Mouse (Mus musculus): Measurements from ENCODE around the gene Xrra1.
A peak's percentile ranks its signal among the peaks of the same experiment; 100 is the strongest.
"Not testable (repeated sequence)": the region's sequence is repeated elsewhere in the genome, so short reads cannot be mapped to it uniquely, and the experiment has no call there.

Xrra1 gene

DNA sequence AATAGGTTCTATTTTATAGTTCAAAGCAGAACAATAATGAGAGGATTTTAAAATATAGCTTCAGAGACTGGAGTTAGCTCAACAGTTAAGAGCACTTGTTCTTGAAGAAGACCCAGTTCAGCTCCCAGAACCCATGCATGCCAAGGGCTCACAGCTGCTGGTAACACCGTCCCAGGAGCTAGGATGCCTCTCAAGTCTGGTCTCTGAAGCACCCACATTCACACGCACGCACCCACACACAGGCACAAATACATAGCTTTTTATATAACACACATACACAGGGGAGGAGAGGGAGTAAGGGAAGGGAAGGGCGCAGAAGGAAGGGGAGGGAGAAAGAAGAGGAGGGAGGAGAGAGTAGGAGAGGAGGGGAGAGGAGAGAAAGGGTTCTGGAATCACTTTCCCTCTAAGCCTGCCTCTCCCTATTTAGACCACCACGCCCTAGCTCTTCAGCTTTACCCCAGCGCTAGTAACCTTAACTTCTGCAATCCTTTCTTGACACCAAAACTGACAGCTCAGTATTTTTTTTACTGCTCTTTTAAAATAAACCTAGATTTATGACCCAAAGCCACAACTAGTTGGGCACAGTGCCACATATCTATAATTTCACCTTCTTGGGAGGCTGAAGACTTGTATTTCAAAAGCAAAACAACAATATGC, 94.7 kb downstream of the Xrra1 start:
- no peak for DNase-seq (ENCODE audit: low spot score)

GRCm38 (mm10) chr7:99954212-99954611, 95.3 kb downstream of the Xrra1 start:
- DNase-seq (ENCODE audit: low spot score), result no peak

DNA sequence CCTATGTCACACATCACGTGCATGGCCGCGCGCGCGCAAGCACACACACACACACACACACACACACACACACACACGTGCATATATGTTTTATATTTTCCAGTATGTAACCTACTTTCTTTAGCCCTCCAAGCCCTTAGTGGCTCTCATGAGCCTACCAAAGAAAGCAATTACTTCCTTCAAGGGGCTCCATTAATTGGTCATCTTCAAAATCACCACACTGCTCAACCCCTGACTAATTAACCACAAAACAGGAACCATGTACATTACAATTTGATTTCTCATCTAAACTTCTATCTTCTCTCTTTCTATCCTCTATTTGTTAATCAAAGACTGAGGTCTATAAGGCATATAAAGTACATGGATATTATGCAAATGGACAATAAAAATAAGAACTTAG, 97.2 kb downstream of the Xrra1 start:
- DNase-seq (ENCODE audit: low spot score), result no peak

GRCm38 (mm10) chr7:99957226-99957965, 98.5 kb downstream of the Xrra1 start:
- DNase-seq (ENCODE audit: low spot score), result no peak

GRCm38 (mm10) chr7:99960571-99960970, 101.7 kb downstream of the Xrra1 start:
- not testable (repeated sequence) for DNase-seq (ENCODE audit: low spot score)

GRCm38 (mm10) chr7:99961518-99961917, 102.6 kb downstream of the Xrra1 start:
- no peak for DNase-seq (ENCODE audit: low spot score)

GRCm38 (mm10) chr7:99962536-99963236, 103.8 kb downstream of the Xrra1 start:
- no peak for DNase-seq (ENCODE audit: low spot score)

- DNase-seq (ENCODE audit: low spot score), result no peak
Observed at GRCm38 (mm10) chr7:99963237-99963860, 104.4 kb downstream of the Xrra1 start.

DNA sequence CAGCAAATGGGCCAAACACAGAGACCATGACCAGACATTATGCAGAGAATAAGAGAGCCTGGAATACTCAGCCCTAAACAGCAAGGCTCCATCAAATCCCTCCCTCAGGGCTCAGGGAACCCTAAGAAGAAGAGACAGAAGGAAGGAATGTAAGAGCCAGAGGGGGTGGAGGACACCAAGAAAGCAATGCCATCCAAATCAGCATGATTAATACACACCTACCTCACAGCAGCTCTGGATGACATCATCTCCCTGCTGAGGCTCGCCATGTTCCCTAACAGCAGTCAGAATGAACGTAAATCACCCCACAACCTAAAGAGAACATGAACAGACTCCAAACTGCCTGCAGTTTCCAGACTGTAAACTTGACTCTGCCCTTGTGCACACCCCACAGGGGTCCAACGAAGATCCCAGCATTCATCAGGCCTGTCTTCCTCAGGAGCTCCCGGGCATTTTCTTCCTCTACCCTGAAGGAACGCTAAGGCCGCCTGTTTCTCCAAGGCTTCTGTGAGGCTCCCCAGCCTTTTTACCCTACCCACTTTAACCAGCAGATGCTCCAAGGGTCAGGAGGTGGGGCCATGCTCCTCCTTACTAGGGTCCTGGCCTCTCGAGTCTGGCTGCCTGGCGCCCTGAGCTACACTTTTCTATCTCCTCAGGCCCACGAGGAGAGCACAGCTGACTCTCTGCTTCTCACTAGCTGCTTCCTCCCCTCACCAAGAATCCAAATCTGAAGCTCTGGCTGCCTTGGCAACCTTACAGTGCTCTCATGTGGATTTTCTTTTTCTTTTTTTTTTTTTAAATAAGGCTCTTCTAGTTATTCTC, 106.3 kb downstream of the Xrra1 start:
- peak; percentile 38 for DNase-seq (ENCODE audit: low spot score)

DNA sequence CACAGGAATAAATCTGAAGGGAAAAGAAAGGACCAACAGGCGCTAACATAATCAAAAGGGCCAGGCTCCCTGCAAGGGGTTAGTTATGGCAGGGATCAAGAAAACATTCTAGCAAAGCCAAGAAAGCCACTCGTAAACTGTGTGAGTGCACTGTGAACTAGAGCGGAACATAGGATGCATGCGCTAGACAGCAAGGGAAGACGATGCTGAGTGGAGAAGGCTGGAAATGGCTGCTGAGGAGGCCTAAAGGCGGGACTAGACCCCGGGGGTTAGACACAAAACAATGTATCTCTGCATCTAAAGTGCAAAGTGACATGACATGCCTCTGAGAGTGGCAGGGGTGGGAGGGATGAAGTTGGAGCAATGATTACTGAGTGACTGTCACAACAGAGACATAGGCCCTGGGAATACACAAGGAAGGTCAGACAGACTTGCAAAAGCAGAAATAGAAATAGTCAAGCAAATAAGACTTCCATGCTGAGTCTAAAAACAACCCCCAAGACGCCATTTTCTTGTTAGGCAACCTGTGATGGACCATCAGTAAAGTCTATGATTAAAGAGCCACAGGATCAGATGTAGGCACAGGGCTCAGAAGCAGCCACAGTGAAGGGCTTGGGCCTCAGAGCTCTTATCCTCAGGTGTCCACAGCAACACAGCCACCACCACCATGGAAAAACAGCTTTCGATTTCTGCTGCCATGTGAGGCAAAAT, 107.2 kb downstream of the Xrra1 start:
- DNase-seq (ENCODE audit: low spot score), result peak; percentile 51

Data from retina, embryonic 14.5 days (tissue).